ENCODE assay signal across 8 mouse cellular contexts in genomic region chr6:83032769-83033191, GRCm38 (mm10). TPM values are rescaled to one million over a fixed set of nuclear protein-coding genes. Genes with fewer than 3 reads are reported as not detected.
DNase-seq lines count a peak whose midpoint lies in the region; ATAC-seq and TF ChIP-seq lines count a peak whose summit lies in the region.

No protein-coding gene starts in this region.

- WGBS in heart, adult 2 months, result under 1% methylated on average over 31 of the region's 31 CpGs
- under 1% methylated on average over 31 of the region's 31 CpGs for WGBS in heart, embryonic 13.5 days
- WGBS in limb, embryonic 10.5 days, result under 1% methylated on average over 31 of the region's 31 CpGs

- no peaks in the 10 kb centered on the region; the same call in 1 of the 2 replicates for H3K4me1 ChIP-seq in heart, adult 2 months (ENCODE audit: control insufficient read depth, insufficient read depth, low read length)
- no peaks in the 10 kb centered on the region for H3K4me1 ChIP-seq in brown adipose tissue, adult 24 weeks (ENCODE audit: control insufficient read depth, insufficient read depth, insufficient read length, low read length)
- H3K4me1 ChIP-seq in heart, embryonic 13.5 days, result peaks cover 53% of the 10 kb centered on the region
- H3K4me1 ChIP-seq in limb, embryonic 10.5 days, result peaks cover 43% of the 10 kb centered on the region

- peak; percentile 8; the same call in 1 of the 2 replicates for TF ChIP-seq CTCF in heart, adult 2 months (IDR thresholded peaks at IDR 0.05)

- peak overlapping the region; percentile 73 for H3K27ac ChIP-seq in heart, adult 2 months
- peak overlapping the region; percentile 23 for H3K27ac ChIP-seq in brown adipose tissue, adult 24 weeks (replicated peaks; ENCODE audit: low read depth, low read length)
- H3K27ac ChIP-seq in heart, embryonic 13.5 days (replicated peaks), result peak overlapping the region; percentile 90
- H3K27ac ChIP-seq in limb, embryonic 10.5 days, result peak overlapping the region; percentile 88

- intact Hi-C loops in heart, adult 2 months (cut with DNase I), result loop anchor here (1.0 kb wide), 1 partner anchor 34 kb away; no protein-coding TSS in a partner anchor
- intact Hi-C loops in heart, postnatal 36 days (cut with DNase I), result loop anchor here (2.0 kb wide), 1 partner anchor 36 kb away; no protein-coding TSS in a partner anchor

- H3K9me3 ChIP-seq in heart, embryonic 13.5 days, result no peaks in the 10 kb centered on the region
- H3K9me3 ChIP-seq in limb, embryonic 10.5 days (replicated peaks), result no peaks in the 10 kb centered on the region

- H3K4me2 ChIP-seq in heart, embryonic 13.5 days, result peak overlapping the region; percentile 87

- no peaks in the 10 kb centered on the region for H3K27me3 ChIP-seq in heart, adult 2 months (ENCODE audit: control insufficient read depth, insufficient read depth, low read length)
- peaks cover 79% of the 10 kb centered on the region for H3K27me3 ChIP-seq in heart, embryonic 13.5 days (replicated peaks)
- H3K27me3 ChIP-seq in limb, embryonic 10.5 days (ENCODE audit: low read depth, poor library complexity, severe bottlenecking), result peaks cover 83% of the 10 kb centered on the region

- H3K36me3 ChIP-seq in heart, adult 2 months (ENCODE audit: control insufficient read depth, insufficient read depth, low read length), result no peaks in the 10 kb centered on the region
- H3K36me3 ChIP-seq in heart, embryonic 13.5 days, result peaks cover 8% of the 10 kb centered on the region; the same call in 1 of the 2 replicates
- H3K36me3 ChIP-seq in limb, embryonic 10.5 days, result no peaks in the 10 kb centered on the region

- no peak for TF ChIP-seq EP300 in heart, adult 2 months (IDR thresholded peaks at IDR 0.05; ENCODE audit: insufficient read depth, low read depth, low read length)

- peak overlapping the region; percentile 69 for H3K9ac ChIP-seq in heart, adult 2 months (ENCODE audit: low read depth, low read length)
- peak overlapping the region; percentile 83 for H3K9ac ChIP-seq in heart, embryonic 13.5 days

- TF ChIP-seq POLR2A in heart, adult 2 months (IDR thresholded peaks at IDR 0.05; ENCODE audit: insufficient read depth, low read depth, low read length), result no peak

- ATAC-seq in heart, embryonic 13.5 days (ENCODE audit: extremely low read depth, insufficient number of reproducible peaks, low FRiP score, low TSS enrichment), result peak; percentile 33; the same call in 1 of the 2 replicates

- peak overlapping the region; percentile 85 for H3K4me3 ChIP-seq in heart, adult 2 months
- H3K4me3 ChIP-seq in brown adipose tissue, adult 24 weeks (ENCODE audit: insufficient read depth, low read depth, low read length), result peak overlapping the region; percentile 72
- H3K4me3 ChIP-seq in heart, embryonic 13.5 days, result peak overlapping the region; percentile 77
- peak overlapping the region; percentile 66 for H3K4me3 ChIP-seq in limb, embryonic 10.5 days

- peak in 1 of 2 experiments; percentile 59 for DNase-seq in heart, adult 2 months
- no peak for DNase-seq in heart, postnatal 36 days
- peak; percentile 74 for DNase-seq in limb, embryonic 10.5 days (ENCODE audit: low spot score)
- DNase-seq in mesoderm, embryonic 11.5 days (ENCODE audit: low read depth, low spot score), result peak; percentile 74
- DNase-seq in spleen, postnatal 4 days (ENCODE audit: low spot score in 2 of 2), result peak; percentile 66 to 86
- no peak for DNase-seq in layer of hippocampus, postnatal 36 days

- H3K79me2 ChIP-seq in heart, adult 2 months (replicated peaks; ENCODE audit: control insufficient read depth, insufficient read depth, low read length), result no peaks in the 10 kb centered on the region

RNA-seq across cellular contexts. Expression of gene Dok1, which starts 0.5 kb away (rescaled TPM):
- total RNA-seq in heart, adult 2 months (2021), result 1 to 10 TPM; 2.6 TPM
- polyA plus RNA-seq in heart, adult 2 months (2012; rRNA removed), result 3.0 and 3.4 TPM in 2 replicates
- total RNA-seq in heart, postnatal 36 days (2021), result 1 to 10 TPM; 2.8 to 4.3 TPM
- polyA plus RNA-seq in brown adipose tissue, adult 24 weeks (2012; ENCODE audit: insufficient read depth, insufficient read length, missing spikeins), result 1.3 and 1.5 TPM in 2 replicates
- polyA plus RNA-seq in heart, embryonic 13.5 days (2015; fragmentation: Nextera tagmentation; extraction: Ambion mirVana), result 7.6 and 9.3 TPM in 2 replicates
- polyA plus RNA-seq in limb, embryonic 10.5 days (2016; fragmentation: Nextera tagmentation; extraction: Ambion mirVana), result 9.8 and 14.9 TPM in 2 replicates
- 1 to 10 TPM; 2.5 to 2.6 TPM for total RNA-seq in layer of hippocampus, postnatal 36 days (2021)

RNA-seq across cellular contexts. Expression of gene Loxl3, which starts 1.2 kb away (rescaled TPM):
- 1 to 10 TPM; 1.9 to 2.1 TPM for total RNA-seq in heart, adult 2 months (2021)
- polyA plus RNA-seq in heart, adult 2 months (2012; rRNA removed), result 5.4 and 7.2 TPM in 2 replicates
- 1 to 10 TPM; 2.9 to 3.1 TPM for total RNA-seq in heart, postnatal 36 days (2021)
- 0.63 and 1.6 TPM in 2 replicates for polyA plus RNA-seq in brown adipose tissue, adult 24 weeks (2012; ENCODE audit: insufficient read depth, insufficient read length, missing spikeins)
- 6.9 and 7.1 TPM in 2 replicates for polyA plus RNA-seq in heart, embryonic 13.5 days (2015; fragmentation: Nextera tagmentation; extraction: Ambion mirVana)
- 6.3 and 12.8 TPM in 2 replicates for polyA plus RNA-seq in limb, embryonic 10.5 days (2016; fragmentation: Nextera tagmentation; extraction: Ambion mirVana)
- 1 to 10 TPM; 4.1 to 5.4 TPM for total RNA-seq in layer of hippocampus, postnatal 36 days (2021)

RNA-seq across cellular contexts. Expression of gene Aup1, which starts 21.5 kb away (rescaled TPM):
- total RNA-seq in heart, adult 2 months (2021), result 10 to 100 TPM; 70.9 to 87.0 TPM
- 148 and 178 TPM in 2 replicates for polyA plus RNA-seq in heart, adult 2 months (2012; rRNA removed)
- 10 to 100 TPM; 78.1 to 82.2 TPM for total RNA-seq in heart, postnatal 36 days (2021)
- polyA plus RNA-seq in brown adipose tissue, adult 24 weeks (2012; ENCODE audit: insufficient read depth, insufficient read length, missing spikeins), result 78.0 and 97.2 TPM in 2 replicates
- 120 and 123 TPM in 2 replicates for polyA plus RNA-seq in heart, embryonic 13.5 days (2015; fragmentation: Nextera tagmentation; extraction: Ambion mirVana)
- 167 and 169 TPM in 2 replicates for polyA plus RNA-seq in limb, embryonic 10.5 days (2016; fragmentation: Nextera tagmentation; extraction: Ambion mirVana)
- 100 to 1,000 TPM; 121 to 142 TPM for total RNA-seq in layer of hippocampus, postnatal 36 days (2021)

RNA-seq across cellular contexts. Expression of gene Htra2, which starts 22.3 kb away (rescaled TPM):
- 10 to 100 TPM; 26.9 to 30.4 TPM for total RNA-seq in heart, adult 2 months (2021)
- polyA plus RNA-seq in heart, adult 2 months (2012; rRNA removed), result 35.4 and 37.6 TPM in 2 replicates
- total RNA-seq in heart, postnatal 36 days (2021), result 10 to 100 TPM; 34.2 to 35.4 TPM
- 42.8 and 48.9 TPM in 2 replicates for polyA plus RNA-seq in brown adipose tissue, adult 24 weeks (2012; ENCODE audit: insufficient read depth, insufficient read length, missing spikeins)
- polyA plus RNA-seq in heart, embryonic 13.5 days (2015; fragmentation: Nextera tagmentation; extraction: Ambion mirVana), result 80.2 and 94.2 TPM in 2 replicates
- polyA plus RNA-seq in limb, embryonic 10.5 days (2016; fragmentation: Nextera tagmentation; extraction: Ambion mirVana), result 76.2 and 82.6 TPM in 2 replicates
- 10 to 100 TPM; 47.1 to 49.0 TPM for total RNA-seq in layer of hippocampus, postnatal 36 days (2021)

RNA-seq across cellular contexts. Expression of gene Dqx1, which starts 24.9 kb away (rescaled TPM):
- under 1 TPM; 0.65 to 0.80 TPM for total RNA-seq in heart, adult 2 months (2021)
- polyA plus RNA-seq in heart, adult 2 months (2012; rRNA removed), result 1.4 TPM in 2 replicates
- total RNA-seq in heart, postnatal 36 days (2021), result under 1 TPM; 0.65 to 0.89 TPM
- 0.79 TPM in 1 of 2 replicates, not detected in the other for polyA plus RNA-seq in brown adipose tissue, adult 24 weeks (2012; ENCODE audit: insufficient read depth, insufficient read length, missing spikeins)
- 0.41 and 0.62 TPM in 2 replicates for polyA plus RNA-seq in heart, embryonic 13.5 days (2015; fragmentation: Nextera tagmentation; extraction: Ambion mirVana)
- polyA plus RNA-seq in limb, embryonic 10.5 days (2016; fragmentation: Nextera tagmentation; extraction: Ambion mirVana), result 1.4 and 1.5 TPM in 2 replicates
- under 1 TPM; 0.40 to 0.94 TPM for total RNA-seq in layer of hippocampus, postnatal 36 days (2021)

Comparison
In these comparisons a context has a peak if more than half of its experiments do, and no peak if none do; other contexts are left out.
1. DNase-seq: peak in limb, embryonic 10.5 days (single experiment), mesoderm, embryonic 11.5 days (single experiment) and spleen, postnatal 4 days (2 of 2); none in heart, postnatal 36 days (0 of 2) and layer of hippocampus, postnatal 36 days (0 of 2).
2. H3K27ac ChIP-seq: peak in every context shown above with its lines; median percentile 90 in heart, embryonic 13.5 days; 88 in limb, embryonic 10.5 days; 73 in heart, adult 2 months; 23 in brown adipose tissue, adult 24 weeks.
3. Peak in every context shown above with its lines, with median percentiles within 50 percentile points of each other: H3K4me3 ChIP-seq.